Mouse (Mus musculus) limb, embryonic 13.5 days (tissue): ENCODE results near the gene Brd3os. TPM values are rescaled to one million over a fixed set of nuclear protein-coding genes. Genes with fewer than 3 reads are reported as not detected.

Experiments used
- ATAC-seq: fragments of 200-750 bp; cut with Nextera tagmentation; 2 replicates; pipeline ENCODE4 v1.8.0; 2017; ENCODE audit warnings: low read depth, moderate number of reproducible peaks, moderate TSS enrichment; ENCODE audit not compliant: low FRiP score
- H3K27ac ChIP-seq: fragments of 300-500 bp; sonication (generic); 2 replicates; pipeline ENCODE4 v1.5.1; 2015; ENCODE audit warnings: inconsistent platforms, mild to moderate bottlenecking, moderate library complexity
- H3K27me3 ChIP-seq: fragments of 300-500 bp; sonication (generic); 2 replicates; pipeline ENCODE4 v1.6.1; 2015; ENCODE audit warnings: mild to moderate bottlenecking, inconsistent platforms
- H3K36me3 ChIP-seq: fragments of 300-500 bp; sonication (generic); 2 replicates; pipeline ENCODE4 v1.6.1; 2015; ENCODE audit warnings: inconsistent platforms, mild to moderate bottlenecking, moderate library complexity
- H3K4me1 ChIP-seq: fragments of 300-500 bp; sonication (generic); 2 replicates; pipeline ENCODE4 v1.6.1; 2015; ENCODE audit warnings: inconsistent platforms
- H3K4me2 ChIP-seq: fragments of 300-500 bp; sonication (generic); replicated peaks from 2 replicates; pipeline ENCODE4 v1.6.1; 2015; ENCODE audit warnings: inconsistent platforms, mild to moderate bottlenecking, moderate library complexity
- H3K4me3 ChIP-seq: fragments of 300-500 bp; sonication (generic); 2 replicates; pipeline ENCODE4 v1.5.1; 2015; ENCODE audit warnings: moderate library complexity, mild to moderate bottlenecking, inconsistent platforms
- H3K9ac ChIP-seq: fragments of 300-500 bp; sonication (generic); 2 replicates; pipeline ENCODE4 v1.6.1; 2015; ENCODE audit warnings: mild to moderate bottlenecking, inconsistent platforms
- H3K9me3 ChIP-seq: fragments of 300-500 bp; sonication (generic); 2 replicates; pipeline ENCODE4 v1.6.1; 2016; ENCODE audit warnings: inconsistent platforms
- WGBS: fragments of 180-500 bp; shearing (Covaris S2); methylation state at CpG from one replicate; pipeline ENCODE4 v1.1.7; 2015; 5-methylcytosine and 5-hydroxymethylcytosine counted together
- polyA plus RNA-seq: library from polyadenylated mRNA; unstranded; fragments of >200 nt; fragmentation: Nextera tagmentation; extraction: Ambion mirVana; gene quantifications from 2 replicates; pipeline ENCODE4 v1.2.1, GENCODE M21; 2015

Brd3os gene
- polyA plus RNA-seq, 1 experiment from 2014 or later: 14.8 TPM

GRCm38 (mm10) chr2:27473911-27474310 lies 31.8 kb downstream of the Brd3os start:
- peak overlapping the region; percentile 94 for H3K4me2 ChIP-seq
- H3K9me3 ChIP-seq: no peaks in the 10 kb centered on the region
- H3K27me3 ChIP-seq: no peaks in the 10 kb centered on the region
- ATAC-seq: no peak
- peaks cover 62% of the 10 kb centered on the region for H3K4me1 ChIP-seq
- peak overlapping the region; percentile 99 for H3K4me3 ChIP-seq
- 15% methylated on average over 4 of the region's 4 CpGs for WGBS
- H3K9ac ChIP-seq: peak overlapping the region; percentile 98
- H3K27ac ChIP-seq: peak overlapping the region; percentile 97; the same call in 1 of the 2 replicates
- peaks cover 36% of the 10 kb centered on the region for H3K36me3 ChIP-seq

GRCm38 (mm10) chr2:27474621-27475484 lies 32.7 kb downstream of the Brd3os start:
- Histone ChIP-seq H3K4me1 (peaks cover 53% of the 10 kb centered on the region), H3K27ac (peak overlapping the region; percentile 97), H3K9me3 (no peaks in the 10 kb centered on the region), H3K4me3 (peak overlapping the region; percentile 99), H3K36me3 (peaks cover 28% of the 10 kb centered on the region), H3K27me3 (no peaks in the 10 kb centered on the region), H3K4me2 (peak overlapping the region; percentile 94), H3K9ac (peak overlapping the region; percentile 98)
- peak; percentile 8 for ATAC-seq
- under 1% methylated on average over 83 of the region's 84 CpGs for WGBS

- peaks cover 44% of the 10 kb centered on the region for H3K4me1 ChIP-seq
- WGBS: under 1% methylated on average over 66 of the region's 96 CpGs
- H3K9me3 ChIP-seq: no peaks in the 10 kb centered on the region
- H3K4me3 ChIP-seq: peak overlapping the region; percentile 99
- H3K9ac ChIP-seq: peak overlapping the region; percentile 98
- H3K27me3 ChIP-seq: no peaks in the 10 kb centered on the region
- peak overlapping the region; percentile 94 for H3K4me2 ChIP-seq
- H3K36me3 ChIP-seq: peaks cover 24% of the 10 kb centered on the region
- peak overlapping the region; percentile 97 for H3K27ac ChIP-seq
- ATAC-seq: peak; percentile 97
Measured at GRCm38 (mm10) chr2:27475495-27476302, 33.6 kb downstream of the Brd3os start.

- Histone ChIP-seq H3K4me2 (peak overlapping the region; percentile 94), H3K27me3 (no peaks in the 10 kb centered on the region), H3K9ac (peak overlapping the region; percentile 73), H3K4me3 (peak overlapping the region; percentile 99), H3K36me3 (peaks cover 17% of the 10 kb centered on the region), H3K4me1 (peaks cover 36% of the 10 kb centered on the region), H3K27ac (peak overlapping the region; percentile 93), H3K9me3 (no peaks in the 10 kb centered on the region)
- ATAC-seq: no peak
- WGBS: 27% methylated on average over 11 of the region's 11 CpGs
Measured at GRCm38 (mm10) chr2:27476303-27477192, 34.4 kb downstream of the Brd3os start.

- H3K4me2 ChIP-seq: no peak overlapping the region
- no peak overlapping the region for H3K9ac ChIP-seq
- H3K4me1 ChIP-seq: peaks cover 8% of the 10 kb centered on the region
- H3K27ac ChIP-seq: no peak overlapping the region
- no peak for ATAC-seq
- H3K4me3 ChIP-seq: no peak overlapping the region
- H3K9me3 ChIP-seq: no peaks in the 10 kb centered on the region
- WGBS: 78% methylated on average over 4 of the region's 4 CpGs
- no peaks in the 10 kb centered on the region for H3K36me3 ChIP-seq
- H3K27me3 ChIP-seq: no peaks in the 10 kb centered on the region
Measured at GRCm38 (mm10) chr2:27479821-27480220, 37.7 kb downstream of the Brd3os start.

GRCm38 (mm10) chr2:27480367-27480766 lies 38.2 kb downstream of the Brd3os start:
- no peaks in the 10 kb centered on the region for H3K27me3 ChIP-seq
- no peaks in the 10 kb centered on the region for H3K36me3 ChIP-seq
- 79% methylated on average over 4 of the region's 4 CpGs for WGBS
- no peak for ATAC-seq
- no peaks in the 10 kb centered on the region for H3K9me3 ChIP-seq
- H3K4me3 ChIP-seq: no peak overlapping the region
- peaks cover 8% of the 10 kb centered on the region for H3K4me1 ChIP-seq
- H3K9ac ChIP-seq: no peak overlapping the region
- H3K27ac ChIP-seq: no peak overlapping the region
- H3K4me2 ChIP-seq: no peak overlapping the region

- 65% methylated on average over 7 of the region's 7 CpGs for WGBS
Measured at GRCm38 (mm10) chr2:27482265-27482861, 40.2 kb downstream of the Brd3os start.

GRCm38 (mm10) chr2:27486725-27487124 lies 44.6 kb downstream of the Brd3os start:
- no peak overlapping the region for H3K4me2 ChIP-seq
- no peaks in the 10 kb centered on the region for H3K36me3 ChIP-seq
- H3K27me3 ChIP-seq: no peaks in the 10 kb centered on the region
- no peak overlapping the region for H3K9ac ChIP-seq
- no peak overlapping the region for H3K27ac ChIP-seq
- no peaks in the 10 kb centered on the region for H3K9me3 ChIP-seq
- H3K4me1 ChIP-seq: no peaks in the 10 kb centered on the region
- H3K4me3 ChIP-seq: no peak overlapping the region
- ATAC-seq: no peak
- WGBS: 77% methylated on average over 4 of the region's 4 CpGs

More at GRCm38 (mm10) chr2:27482265-27482861, 40.2 kb downstream of the Brd3os start:
- H3K9me3 ChIP-seq: no peaks in the 10 kb centered on the region
- no peak for ATAC-seq
- no peaks in the 10 kb centered on the region for H3K4me1 ChIP-seq
- H3K27me3 ChIP-seq: no peaks in the 10 kb centered on the region
- H3K4me3 ChIP-seq: no peak overlapping the region
- no peak overlapping the region for H3K9ac ChIP-seq
- no peaks in the 10 kb centered on the region for H3K36me3 ChIP-seq
- no peak overlapping the region for H3K4me2 ChIP-seq
- H3K27ac ChIP-seq: no peak overlapping the region

GRCm38 (mm10) chr2:27487336-27488049 lies 45.4 kb downstream of the Brd3os start:
- ATAC-seq: no peak
- no peaks in the 10 kb centered on the region for H3K27me3 ChIP-seq
- no peak overlapping the region for H3K27ac ChIP-seq
- no peak overlapping the region for H3K9ac ChIP-seq
- no peaks in the 10 kb centered on the region for H3K9me3 ChIP-seq
- H3K4me1 ChIP-seq: no peaks in the 10 kb centered on the region
- no peak overlapping the region for H3K4me2 ChIP-seq
- WGBS: 85% methylated on average over 3 of the region's 4 CpGs
- H3K4me3 ChIP-seq: no peak overlapping the region
- H3K36me3 ChIP-seq: no peaks in the 10 kb centered on the region

GRCm38 (mm10) chr2:27488362-27488761 lies 46.2 kb downstream of the Brd3os start:
- Histone ChIP-seq H3K9ac (no peak overlapping the region), H3K4me1 (no peaks in the 10 kb centered on the region), H3K36me3 (no peaks in the 10 kb centered on the region), H3K27ac (no peak overlapping the region), H3K4me2 (no peak overlapping the region), H3K9me3 (no peaks in the 10 kb centered on the region), H3K27me3 (no peaks in the 10 kb centered on the region), H3K4me3 (no peak overlapping the region)
- 87% methylated on average over 1 of the region's 1 CpGs for WGBS
- no peak for ATAC-seq

GRCm38 (mm10) chr2:27490939-27491338 lies 48.8 kb downstream of the Brd3os start:
- ATAC-seq: no peak
- Histone ChIP-seq H3K9ac (no peak overlapping the region), H3K27me3 (no peaks in the 10 kb centered on the region), H3K36me3 (no peaks in the 10 kb centered on the region), H3K27ac (no peak overlapping the region), H3K9me3 (0 out of 2 replicates have a peak, but pooled peaks cover 3% of the 10 kb centered on the region), H3K4me1 (no peaks in the 10 kb centered on the region), H3K4me2 (no peak overlapping the region), H3K4me3 (no peak overlapping the region)
- 81% methylated on average over 2 of the region's 2 CpGs for WGBS
